Mouse (Mus musculus) embryonic facial prominence, embryonic 13.5 days (tissue): ENCODE data around the gene Nupr1. TPM values are rescaled to one million over a fixed set of nuclear protein-coding genes. Genes with fewer than 3 reads are reported as not detected.

Experiments
- ATAC-seq: fragments of 200-750 bp; cut with Nextera tagmentation; 2 replicates; pipeline ENCODE4 v1.8.0; 2017; ENCODE audit warnings: low read depth; ENCODE audit not compliant: insufficient number of reproducible peaks, insufficient read depth, low FRiP score, low TSS enrichment
- H3K27ac ChIP-seq: fragments of 300-500 bp; sonication (generic); 2 replicates; pipeline ENCODE4 v1.5.1; 2015; ENCODE audit warnings: moderate library complexity, mild to moderate bottlenecking, inconsistent platforms
- H3K27me3 ChIP-seq: fragments of 300-500 bp; sonication (generic); 2 replicates; pipeline ENCODE4 v1.6.1; 2015; ENCODE audit warnings: mild to moderate bottlenecking, inconsistent platforms
- H3K36me3 ChIP-seq: fragments of 300-500 bp; sonication (generic); 2 replicates; pipeline ENCODE4 v1.6.1; 2015; ENCODE audit warnings: mild to moderate bottlenecking, inconsistent platforms
- H3K4me1 ChIP-seq: fragments of 300-500 bp; sonication (generic); 2 replicates; pipeline ENCODE4 v1.6.1; 2015; ENCODE audit warnings: inconsistent platforms
- H3K4me2 ChIP-seq: fragments of 300-500 bp; sonication (generic); 2 replicates; pipeline ENCODE4 v1.6.1; 2015; ENCODE audit warnings: moderate library complexity, mild to moderate bottlenecking, inconsistent platforms
- H3K4me3 ChIP-seq: fragments of 300-500 bp; sonication (generic); 2 replicates; pipeline ENCODE4 v1.5.1; 2015; ENCODE audit warnings: mild to moderate bottlenecking, inconsistent platforms
- H3K9ac ChIP-seq: fragments of 300-500 bp; sonication (generic); 2 replicates; pipeline ENCODE4 v1.6.1; 2015; ENCODE audit warnings: mild to moderate bottlenecking, inconsistent platforms
- H3K9me3 ChIP-seq: fragments of 300-500 bp; sonication (generic); 2 replicates; pipeline ENCODE4 v1.6.1; 2016; ENCODE audit warnings: inconsistent platforms
- WGBS: fragments of 180-500 bp; shearing (Covaris S2); methylation state at CpG from one replicate; pipeline ENCODE4 v1.1.7; 2015; ENCODE audit warnings: mixed read lengths; 5-methylcytosine and 5-hydroxymethylcytosine counted together
- polyA plus RNA-seq: library from polyadenylated mRNA; unstranded; fragments of >200 nt; fragmentation: Nextera tagmentation; extraction: Ambion mirVana; gene quantifications from 2 replicates; pipeline ENCODE4 v1.2.1, GENCODE M21; 2015

Nupr1 gene
- polyA plus RNA-seq, 1 experiment from 2014 or later, result 5.5 TPM

GRCm38 (mm10) chr7:126587779-126588178 lies 42.9 kb downstream of the Nupr1 start:
- Histone ChIP-seq H3K27ac (no peak overlapping the region), H3K36me3 (no peaks in the 10 kb centered on the region), H3K9ac (peak overlapping the region; percentile 49), H3K4me2 (peak overlapping the region; percentile 50), H3K9me3 (no peaks in the 10 kb centered on the region), H3K4me3 (0 out of 2 replicates have a peak overlapping the region, but pooled peaks have one; percentile 20), H3K27me3 (peaks cover 29% of the 10 kb centered on the region), H3K4me1 (peaks cover 11% of the 10 kb centered on the region)
- ATAC-seq, result 0 out of 2 replicates have a peak, but pooled peaks have one; percentile 12
- WGBS, result 4% methylated on average over 16 of the region's 16 CpGs

GRCm38 (mm10) chr7:126586839-126587238 lies 43.8 kb downstream of the Nupr1 start:
- Histone ChIP-seq H3K4me1 (peaks cover 17% of the 10 kb centered on the region), H3K27ac (no peak overlapping the region), H3K4me2 (no peak overlapping the region), H3K27me3 (peaks cover 29% of the 10 kb centered on the region), H3K9ac (no peak overlapping the region), H3K36me3 (no peaks in the 10 kb centered on the region), H3K9me3 (no peaks in the 10 kb centered on the region), H3K4me3 (no peak overlapping the region)
- WGBS, result 55% methylated on average over 8 of the region's 8 CpGs
- ATAC-seq, result no peak

GRCm38 (mm10) chr7:126585717-126586116 lies 44.9 kb downstream of the Nupr1 start, which contains the start of gene Cln3:
Cln3 (minus strand) TSS chr7:126585817.
- Histone ChIP-seq H3K27me3 (peaks cover 29% of the 10 kb centered on the region), H3K9ac (no peak within 1 kb of the TSS), H3K4me1 (peaks cover 25% of the 10 kb centered on the region), H3K27ac (no peak within 1 kb of the TSS), H3K36me3 (peaks cover 4% of the 10 kb centered on the region; the same call in 1 of the 2 replicates), H3K9me3 (no peaks in the 10 kb centered on the region), H3K4me3 (no peak within 1 kb of the TSS), H3K4me2 (no peak within 1 kb of the TSS)
- WGBS, result 68% methylated on average over 6 of the region's 6 CpGs
- no peak for ATAC-seq

GRCm38 (mm10) chr7:126584506-126584977 lies 46.1 kb downstream of the Nupr1 start, which contains the start of gene Apobr:
Apobr (plus strand) TSS chr7:126584942.
- peak within 1 kb of the TSS; percentile 88 for H3K4me2 ChIP-seq
- H3K9me3 ChIP-seq, result no peaks in the 10 kb centered on the region
- no peak for ATAC-seq
- H3K36me3 ChIP-seq, result peaks cover 5% of the 10 kb centered on the region; the same call in 1 of the 2 replicates
- H3K27ac ChIP-seq, result no peak within 1 kb of the TSS
- 76% methylated on average over 8 of the region's 8 CpGs for WGBS
- peak within 1 kb of the TSS; percentile 60 for H3K4me3 ChIP-seq
- H3K4me1 ChIP-seq, result peaks cover 25% of the 10 kb centered on the region
- H3K27me3 ChIP-seq, result peaks cover 29% of the 10 kb centered on the region
- H3K9ac ChIP-seq, result no peak within 1 kb of the TSS

- H3K4me3 ChIP-seq, result peak overlapping the region; percentile 60
- 58% methylated on average over 6 of the region's 6 CpGs for WGBS
- ATAC-seq, result no peak
- H3K9ac ChIP-seq, result peak overlapping the region; percentile 72
- H3K27me3 ChIP-seq, result peaks cover 29% of the 10 kb centered on the region
- H3K36me3 ChIP-seq, result peaks cover 8% of the 10 kb centered on the region
- peak overlapping the region; percentile 88 for H3K4me2 ChIP-seq
- H3K27ac ChIP-seq, result peak overlapping the region; percentile 81; the same call in 1 of the 2 replicates
- H3K9me3 ChIP-seq, result no peaks in the 10 kb centered on the region
- H3K4me1 ChIP-seq, result peaks cover 25% of the 10 kb centered on the region
These were observed 46.9 kb downstream of the Nupr1 start for GRCm38 (mm10) chr7:126583761-126584160.

GRCm38 (mm10) chr7:126583251-126583709 lies 47.4 kb downstream of the Nupr1 start:
- no peaks in the 10 kb centered on the region for H3K9me3 ChIP-seq
- peak overlapping the region; percentile 88 for H3K4me2 ChIP-seq
- H3K27me3 ChIP-seq, result peaks cover 29% of the 10 kb centered on the region
- WGBS, result 2% methylated on average over 22 of the region's 22 CpGs
- H3K36me3 ChIP-seq, result peaks cover 13% of the 10 kb centered on the region
- peak overlapping the region; percentile 81 for H3K27ac ChIP-seq
- H3K4me1 ChIP-seq, result peaks cover 23% of the 10 kb centered on the region
- H3K4me3 ChIP-seq, result peak overlapping the region; percentile 60
- peak overlapping the region; percentile 72 for H3K9ac ChIP-seq
- ATAC-seq, result peak; percentile 81; the same call in 1 of the 2 replicates

- Histone ChIP-seq H3K4me2 (peak overlapping the region; percentile 88), H3K27me3 (peaks cover 29% of the 10 kb centered on the region), H3K4me1 (peaks cover 18% of the 10 kb centered on the region), H3K9ac (peak overlapping the region; percentile 72), H3K36me3 (peaks cover 18% of the 10 kb centered on the region), H3K4me3 (peak overlapping the region; percentile 60), H3K9me3 (no peaks in the 10 kb centered on the region), H3K27ac (no peak overlapping the region)
- 2% methylated on average over 20 of the region's 20 CpGs for WGBS
- ATAC-seq, result peak; percentile 50; the same call in 1 of the 2 replicates
These were observed 47.9 kb downstream of the Nupr1 start for GRCm38 (mm10) chr7:126582759-126583158.

- Histone ChIP-seq H3K9me3 (no peaks in the 10 kb centered on the region), H3K4me2 (peak overlapping the region; percentile 88), H3K9ac (0 out of 2 replicates have a peak overlapping the region, but pooled peaks have one; percentile 7), H3K4me3 (0 out of 2 replicates have a peak overlapping the region, but pooled peaks have one; percentile 11), H3K27ac (no peak overlapping the region), H3K4me1 (peaks cover 16% of the 10 kb centered on the region), H3K36me3 (peaks cover 27% of the 10 kb centered on the region), H3K27me3 (peaks cover 18% of the 10 kb centered on the region)
- 84% methylated on average over 6 of the region's 6 CpGs for WGBS
- no peak for ATAC-seq
These were observed 49.0 kb downstream of the Nupr1 start for GRCm38 (mm10) chr7:126581661-126582060.

GRCm38 (mm10) chr7:126579172-126579571 lies 51.5 kb downstream of the Nupr1 start:
- Histone ChIP-seq H3K27ac (no peak overlapping the region), H3K36me3 (peaks cover 39% of the 10 kb centered on the region), H3K4me1 (peaks cover 16% of the 10 kb centered on the region), H3K9ac (no peak overlapping the region), H3K9me3 (no peaks in the 10 kb centered on the region), H3K4me2 (no peak overlapping the region), H3K4me3 (no peak overlapping the region), H3K27me3 (0 out of 2 replicates have a peak, but pooled peaks cover 2% of the 10 kb centered on the region)
- 58% methylated on average over 8 of the region's 8 CpGs for WGBS
- no peak for ATAC-seq

- peaks cover 9% of the 10 kb centered on the region for H3K4me1 ChIP-seq
- H3K36me3 ChIP-seq, result peaks cover 53% of the 10 kb centered on the region
- no peaks in the 10 kb centered on the region for H3K9me3 ChIP-seq
- no peak for ATAC-seq
- 50% methylated on average over 8 of the region's 8 CpGs for WGBS
- H3K4me3 ChIP-seq, result no peak overlapping the region
- H3K4me2 ChIP-seq, result no peak overlapping the region
- no peak overlapping the region for H3K27ac ChIP-seq
- H3K9ac ChIP-seq, result no peak overlapping the region
- no peaks in the 10 kb centered on the region for H3K27me3 ChIP-seq
These were observed 53.7 kb downstream of the Nupr1 start for GRCm38 (mm10) chr7:126576946-126577345.
